Mouse (Mus musculus) neural tube, embryonic 13.5 days (tissue): ENCODE results near the gene Dguok. TPM values are rescaled to one million over a fixed set of nuclear protein-coding genes. Genes with fewer than 3 reads are reported as not detected.

Experiments
- ATAC-seq: fragments of 200-750 bp; cut with Nextera tagmentation; 2 replicates; pipeline ENCODE4 v1.8.0; 2017; ENCODE audit warnings: low read depth, mild to moderate bottlenecking, moderate TSS enrichment, moderate library complexity
- H3K27ac ChIP-seq: fragments of 300-500 bp; sonication (generic); replicated peaks from 2 replicates; pipeline ENCODE4 v1.5.1; 2015; ENCODE audit warnings: moderate library complexity, mild to moderate bottlenecking, inconsistent platforms
- H3K27me3 ChIP-seq: fragments of 300-500 bp; sonication (generic); 2 replicates; pipeline ENCODE4 v1.6.1; 2015; ENCODE audit warnings: mild to moderate bottlenecking, inconsistent platforms
- H3K36me3 ChIP-seq: fragments of 300-500 bp; sonication (generic); 2 replicates; pipeline ENCODE4 v1.6.1; 2015; ENCODE audit warnings: mild to moderate bottlenecking, inconsistent platforms
- H3K4me1 ChIP-seq: fragments of 300-500 bp; sonication (generic); replicated peaks from 2 replicates; pipeline ENCODE4 v1.6.1; 2015; ENCODE audit warnings: inconsistent platforms
- H3K4me2 ChIP-seq: fragments of 300-500 bp; sonication (generic); 2 replicates; pipeline ENCODE4 v1.6.1; 2015; ENCODE audit warnings: inconsistent platforms, mild to moderate bottlenecking, moderate library complexity
- H3K4me3 ChIP-seq: fragments of 300-500 bp; sonication (generic); 2 replicates; pipeline ENCODE4 v1.5.1; 2015; ENCODE audit warnings: mild to moderate bottlenecking, inconsistent platforms
- H3K9ac ChIP-seq: fragments of 300-500 bp; sonication (generic); 2 replicates; pipeline ENCODE4 v1.6.1; 2015; ENCODE audit warnings: moderate library complexity, mild to moderate bottlenecking, inconsistent platforms
- H3K9me3 ChIP-seq: fragments of 300-500 bp; sonication (generic); 2 replicates; pipeline ENCODE4 v1.6.1; 2016; ENCODE audit warnings: inconsistent platforms
- WGBS: fragments of 180-500 bp; shearing (Covaris S2); methylation state at CpG from one replicate; pipeline ENCODE4 v1.1.7; 2015; 5-methylcytosine and 5-hydroxymethylcytosine counted together
- polyA plus RNA-seq: library from polyadenylated mRNA; unstranded; fragments of >200 nt; fragmentation: Nextera tagmentation; extraction: Ambion mirVana; gene quantifications from 2 replicates; pipeline ENCODE4 v1.2.1, GENCODE M21; 2015

Gene Dguok
- polyA plus RNA-seq, 1 experiment from 2014 or later: 70.8 TPM

DNA sequence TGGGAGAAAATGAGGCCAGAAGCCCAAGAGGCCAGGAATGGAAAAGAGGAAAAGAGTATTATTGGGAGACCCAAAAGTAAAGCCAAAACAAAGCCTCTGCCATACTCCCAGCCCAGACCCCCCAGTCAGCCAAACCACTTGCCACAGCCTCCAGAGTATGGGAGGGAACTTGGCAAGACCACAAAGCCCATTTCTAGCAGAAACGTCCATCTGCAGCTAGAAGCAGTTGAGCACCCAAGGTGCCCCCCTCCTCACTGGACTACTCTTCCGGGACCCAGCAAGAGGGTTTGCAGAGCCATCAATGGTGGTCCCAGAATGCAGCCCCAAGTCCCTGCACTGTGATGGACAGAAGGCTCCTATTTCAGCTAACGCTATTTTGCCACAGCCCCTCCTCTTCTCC is 69.0 kb downstream of the Dguok start:
- no peak for ATAC-seq
- Histone ChIP-seq H3K27ac (no peak overlapping the region), H3K4me1 (peaks cover 90% of the 10 kb centered on the region), H3K9ac (peak overlapping the region; percentile 38; the same call in 1 of the 2 replicates), H3K36me3 (peaks cover 7% of the 10 kb centered on the region; the same call in 1 of the 2 replicates), H3K4me2 (peak overlapping the region; percentile 83), H3K27me3 (no peaks in the 10 kb centered on the region), H3K9me3 (no peaks in the 10 kb centered on the region), H3K4me3 (peak overlapping the region; percentile 87; the same call in 1 of the 2 replicates)
- 40% methylated on average over 3 of the region's 3 CpGs for WGBS

DNA sequence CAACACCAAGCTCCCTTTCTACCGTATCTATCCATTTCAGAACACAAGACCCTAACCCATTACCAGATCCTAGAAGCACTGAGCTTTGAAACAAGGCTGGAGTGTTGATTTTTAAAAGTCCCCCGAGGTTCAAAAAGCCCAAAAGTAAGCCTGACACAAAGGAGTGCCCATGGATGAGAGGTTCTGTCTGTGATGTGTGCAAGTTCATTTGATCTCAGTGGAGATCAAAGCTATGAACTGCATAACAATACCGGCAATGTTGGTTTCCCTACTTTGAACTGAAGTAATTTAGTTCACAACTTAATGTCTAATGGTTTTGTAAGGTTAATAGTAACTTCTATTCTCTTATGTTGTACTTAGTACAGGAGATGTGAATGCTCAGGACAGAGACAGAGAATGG is 69.5 kb downstream of the Dguok start:
- Histone ChIP-seq H3K4me2 (peak overlapping the region; percentile 83), H3K36me3 (peaks cover 13% of the 10 kb centered on the region; the same call in 1 of the 2 replicates), H3K27me3 (no peaks in the 10 kb centered on the region), H3K4me1 (peaks cover 90% of the 10 kb centered on the region), H3K27ac (no peak overlapping the region), H3K9me3 (no peaks in the 10 kb centered on the region), H3K9ac (no peak overlapping the region), H3K4me3 (no peak overlapping the region)
- ATAC-seq: no peak
- WGBS: 84% methylated on average over 3 of the region's 3 CpGs

DNA sequence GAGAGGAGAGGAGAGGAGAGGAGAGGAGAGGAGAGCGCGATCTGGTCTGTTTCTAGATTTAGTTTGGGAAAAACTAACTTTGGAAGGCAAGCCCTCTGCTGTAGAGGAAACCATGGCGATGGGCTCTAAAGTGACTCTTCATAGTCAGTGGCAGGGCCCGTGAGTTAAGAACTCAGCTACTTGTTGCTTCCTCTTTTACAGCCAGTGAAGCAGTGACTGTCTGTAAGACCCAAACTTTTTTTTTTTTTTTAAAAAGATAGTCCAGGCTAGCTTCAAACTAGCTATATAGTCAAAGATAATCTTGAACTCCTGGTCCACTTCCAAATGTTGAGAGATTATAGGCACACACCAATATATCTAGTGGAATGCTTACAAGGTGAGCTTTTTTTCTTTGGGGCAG is 70.2 kb downstream of the Dguok start:
- Histone ChIP-seq H3K4me2 (no peak overlapping the region), H3K36me3 (peaks cover 13% of the 10 kb centered on the region; the same call in 1 of the 2 replicates), H3K27ac (no peak overlapping the region), H3K4me1 (peaks cover 90% of the 10 kb centered on the region), H3K9ac (no peak overlapping the region), H3K4me3 (no peak overlapping the region), H3K9me3 (no peaks in the 10 kb centered on the region), H3K27me3 (no peaks in the 10 kb centered on the region)
- 79% methylated on average over 4 of the region's 4 CpGs for WGBS
- ATAC-seq: no peak

DNA sequence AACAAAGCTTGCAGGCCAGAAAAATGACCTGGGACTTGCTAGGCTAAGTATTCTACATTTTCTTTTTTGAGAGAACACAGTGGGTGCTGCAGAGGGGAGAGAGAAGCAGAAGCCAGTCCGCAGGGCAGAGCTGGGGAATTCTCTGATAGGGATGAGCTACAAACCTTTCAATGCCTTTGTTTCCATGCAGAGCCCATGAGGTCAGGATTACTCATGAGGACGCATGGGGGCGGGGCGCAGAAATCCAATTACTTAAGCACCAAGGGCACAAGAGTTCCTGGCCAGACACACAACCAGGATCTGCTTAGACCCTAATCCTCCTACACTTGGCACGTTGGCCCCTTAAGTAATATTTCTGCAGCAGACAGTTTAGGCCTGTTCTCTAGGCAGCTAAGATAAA is 71.6 kb downstream of the Dguok start:
- H3K9ac ChIP-seq: peak overlapping the region; percentile 48
- peak overlapping the region; percentile 38; the same call in 1 of the 2 replicates for H3K27ac ChIP-seq
- WGBS: 43% methylated on average over 5 of the region's 5 CpGs
- peaks cover 97% of the 10 kb centered on the region for H3K4me1 ChIP-seq
- H3K4me3 ChIP-seq: no peak overlapping the region
- H3K4me2 ChIP-seq: no peak overlapping the region
- no peak for ATAC-seq
- no peaks in the 10 kb centered on the region for H3K27me3 ChIP-seq
- no peaks in the 10 kb centered on the region for H3K9me3 ChIP-seq
- peaks cover 13% of the 10 kb centered on the region; the same call in 1 of the 2 replicates for H3K36me3 ChIP-seq

DNA sequence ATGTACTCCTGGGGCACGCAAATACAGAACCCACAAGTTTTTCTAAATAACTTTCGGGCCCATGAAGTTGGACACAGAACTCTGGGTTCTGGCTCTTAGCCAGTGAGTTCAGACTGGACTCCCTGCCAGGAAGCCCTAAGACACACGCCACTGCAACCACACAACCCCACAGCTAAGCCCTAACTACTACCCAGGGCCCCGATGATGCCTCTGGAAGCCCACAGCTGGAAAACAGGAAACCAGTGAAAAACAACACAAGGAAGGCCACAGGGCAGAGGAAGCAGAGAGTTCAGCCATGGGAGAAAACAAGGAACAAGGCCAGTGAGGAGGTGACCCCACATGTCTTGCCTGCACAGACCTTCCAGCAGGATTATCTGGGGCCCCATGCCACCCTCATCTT is 73.2 kb downstream of the Dguok start:
- H3K4me1 ChIP-seq: peaks cover 96% of the 10 kb centered on the region
- H3K9me3 ChIP-seq: no peaks in the 10 kb centered on the region
- no peak overlapping the region for H3K27ac ChIP-seq
- no peak overlapping the region for H3K9ac ChIP-seq
- H3K4me2 ChIP-seq: no peak overlapping the region
- peaks cover 21% of the 10 kb centered on the region for H3K36me3 ChIP-seq
- no peak for ATAC-seq
- no peak overlapping the region for H3K4me3 ChIP-seq
- no peaks in the 10 kb centered on the region for H3K27me3 ChIP-seq
- 84% methylated on average over 4 of the region's 4 CpGs for WGBS

DNA sequence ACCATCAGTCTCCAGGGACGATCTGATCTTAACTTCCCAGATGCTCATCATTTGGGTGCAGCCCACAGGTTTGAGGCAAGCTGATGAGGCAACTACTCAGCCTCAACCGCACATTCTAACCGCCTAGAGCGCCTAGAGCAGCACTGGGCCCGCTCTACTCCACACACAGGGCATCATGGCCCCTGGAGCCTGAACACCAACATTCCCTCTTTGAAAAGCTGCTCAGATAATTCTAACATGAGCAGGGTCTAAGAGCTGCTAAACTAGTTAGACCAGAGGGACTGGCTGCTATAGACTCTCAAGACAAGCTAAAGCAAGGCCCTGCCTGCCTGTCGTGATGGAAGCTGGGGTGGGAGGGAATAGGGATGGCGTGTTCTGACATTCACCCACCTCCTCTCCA is 73.8 kb downstream of the Dguok start:
- Histone ChIP-seq H3K9me3 (no peaks in the 10 kb centered on the region), H3K27me3 (no peaks in the 10 kb centered on the region), H3K4me1 (peaks cover 96% of the 10 kb centered on the region), H3K4me3 (no peak overlapping the region), H3K27ac (peak overlapping the region; percentile 4; the same call in 1 of the 2 replicates), H3K36me3 (peaks cover 21% of the 10 kb centered on the region), H3K9ac (0 out of 2 replicates have a peak overlapping the region, but pooled peaks have one; percentile 1), H3K4me2 (no peak overlapping the region)
- ATAC-seq: no peak
- 86% methylated on average over 7 of the region's 7 CpGs for WGBS

Other genes with a start within 250 kb of the Dguok start
- gene Mthfd2, start 181.1 kb downstream of the Dguok start, polyA plus RNA-seq: 27.6 and 27.8 TPM in 2 replicates
- 29.2 and 32.8 TPM in 2 replicates for gene Mob1a, start 181.0 kb downstream of the Dguok start, polyA plus RNA-seq
- gene Bola3, start 157.8 kb downstream of the Dguok start, polyA plus RNA-seq: 68.5 and 70.4 TPM in 2 replicates
- 79.0 and 79.2 TPM in 2 replicates for gene Tet3, start 47.9 kb downstream of the Dguok start, polyA plus RNA-seq
- 1.9 and 2.0 TPM in 2 replicates for gene Actg2, start 29.3 kb upstream of the Dguok start, polyA plus RNA-seq
- gene Stambp, start 65.8 kb upstream of the Dguok start, polyA plus RNA-seq: 46.4 and 49.3 TPM in 2 replicates
- not detected in 2 replicates for gene Clec4f, start 149.2 kb upstream of the Dguok start, polyA plus RNA-seq
- gene Cd207, start 170.9 kb upstream of the Dguok start, polyA plus RNA-seq: not detected in 2 replicates
- gene Vax2, start 204.3 kb upstream of the Dguok start, polyA plus RNA-seq: 0.15 TPM in 1 of 2 replicates, not detected in the other
- gene Atp6v1b1, start 236.0 kb upstream of the Dguok start, polyA plus RNA-seq: not detected in 2 replicates